Mouse (Mus musculus) heart, embryonic 16.5 days (tissue): ENCODE results near the gene Camk2g. TPM values are rescaled to one million over a fixed set of nuclear protein-coding genes. Genes with fewer than 3 reads are reported as not detected.

ENCODE experiments used
- ATAC-seq: fragments of 200-750 bp; cut with Nextera tagmentation; replicated peaks from 2 replicates; pipeline ENCODE4 v1.8.0; 2017; ENCODE audit warnings: moderate number of reproducible peaks; ENCODE audit not compliant: insufficient read depth, low FRiP score; ENCODE audit errors: extremely low read depth
- H3K27ac ChIP-seq: fragments of 300-500 bp; sonication (generic); 2 replicates; pipeline ENCODE4 v1.5.1; 2014; ENCODE audit warnings: mild to moderate bottlenecking, low read length, control low read depth, moderate library complexity
- H3K27me3 ChIP-seq: fragments of 300-500 bp; sonication (generic); 2 replicates; pipeline ENCODE4 v1.6.1; 2014; ENCODE audit warnings: low read length, mixed read lengths; ENCODE audit not compliant: control insufficient read depth, insufficient read depth
- H3K36me3 ChIP-seq: fragments of 300-500 bp; sonication (generic); 2 replicates; pipeline ENCODE4 v1.6.1; 2014; ENCODE audit not compliant: control insufficient read depth, insufficient read depth
- H3K4me1 ChIP-seq: fragments of 300-500 bp; sonication (generic); 2 replicates; pipeline ENCODE4 v1.6.1; 2014; ENCODE audit warnings: low read length, mixed read lengths; ENCODE audit not compliant: control insufficient read depth, insufficient read depth
- H3K4me2 ChIP-seq: fragments of 300-500 bp; sonication (generic); 2 replicates; pipeline ENCODE4 v1.6.1; 2014; ENCODE audit warnings: low read depth, mild to moderate bottlenecking, control low read depth, low read length
- H3K4me3 ChIP-seq: fragments of 300-500 bp; sonication (generic); 2 replicates; pipeline ENCODE4 v1.5.1; 2014; ENCODE audit warnings: mild to moderate bottlenecking, control low read depth, low read length
- H3K9ac ChIP-seq: fragments of 300-500 bp; sonication (generic); 2 replicates; pipeline ENCODE4 v1.6.1; 2014; ENCODE audit warnings: low read length, control low read depth
- H3K9me3 ChIP-seq: fragments of 300-500 bp; sonication (generic); replicated peaks from 2 replicates; pipeline ENCODE4 v1.6.1; 2016; ENCODE audit warnings: low read length; ENCODE audit not compliant: control insufficient read depth
- whole genome bisulfite sequencing: fragments of 180-500 bp; shearing (Covaris S2); extraction: QIAGEN DNeasy Blood & Tissue Kit; methylation state at CpG from one replicate; pipeline ENCODE4 v1.1.7; 2014; 5-methylcytosine and 5-hydroxymethylcytosine counted together
- polyA plus RNA-seq: library from polyadenylated mRNA; unstranded; fragments of >200 nt; fragmentation: Nextera tagmentation; extraction: Ambion mirVana; gene quantifications from 2 replicates; pipeline ENCODE4 v1.2.1, GENCODE M21; 2015

Camk2g gene
- polyA plus RNA-seq, 1 experiment from 2014 or later = 103 TPM

DNA sequence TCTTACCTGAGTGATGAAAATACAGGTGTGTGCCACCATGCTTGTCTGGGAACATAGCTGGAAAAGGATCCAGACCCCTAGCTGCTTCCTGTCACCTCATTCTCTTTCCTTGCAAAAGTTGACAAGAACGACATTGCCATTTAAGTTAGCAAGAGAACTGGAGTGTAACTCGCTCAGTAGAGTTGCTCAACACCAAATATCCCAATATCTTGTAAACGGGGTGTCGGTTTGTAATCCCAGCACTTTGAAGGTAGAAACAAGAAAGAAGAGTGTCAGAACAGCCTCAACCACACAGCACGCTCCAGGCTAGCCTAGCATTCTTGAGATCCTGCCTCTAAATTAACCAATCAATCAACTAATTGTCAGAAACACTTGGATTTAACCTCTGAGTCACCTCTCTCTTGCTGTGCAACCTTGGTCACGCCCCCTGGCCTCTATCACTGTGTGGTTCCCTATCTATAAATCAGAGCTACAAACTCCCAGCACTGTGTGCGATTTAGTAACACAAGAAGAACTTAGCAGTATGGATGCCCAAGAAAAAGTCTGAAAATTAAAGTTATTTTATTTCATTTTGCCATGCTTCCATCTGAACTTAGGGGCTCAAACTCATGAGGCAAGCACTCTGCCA, 18.0 kb upstream of the Camk2g start:
- H3K4me1 ChIP-seq = no peaks in the 10 kb centered on the region
- ATAC-seq = no peak
- no peak overlapping the region for H3K27ac ChIP-seq
- peaks cover under 1% of the 10 kb centered on the region for H3K9me3 ChIP-seq
- 69% methylated on average over 7 of the region's 7 CpGs for WGBS
- H3K9ac ChIP-seq = no peak overlapping the region
- H3K4me2 ChIP-seq = no peak overlapping the region
- no peak overlapping the region for H3K4me3 ChIP-seq
- no peaks in the 10 kb centered on the region for H3K36me3 ChIP-seq
- H3K27me3 ChIP-seq = no peaks in the 10 kb centered on the region

DNA sequence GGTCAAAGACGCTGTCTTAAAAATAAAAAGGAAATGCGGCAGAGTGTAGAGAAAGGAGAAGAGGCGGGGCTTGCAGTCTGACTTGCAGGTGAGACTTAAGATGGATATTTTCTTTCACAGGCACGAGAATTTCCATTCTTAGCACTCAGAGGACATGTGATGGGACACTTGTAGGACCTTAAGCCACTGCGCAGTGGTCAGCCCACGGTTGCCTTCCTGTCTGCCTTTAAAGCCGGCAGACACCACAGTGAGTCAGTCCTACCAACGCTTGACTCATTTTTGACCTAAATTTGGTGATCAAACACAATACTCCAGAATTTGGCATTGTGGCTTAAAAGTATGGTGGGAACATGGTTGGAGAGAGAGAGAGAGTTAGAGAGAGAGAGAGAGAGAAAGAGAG, 17.3 kb upstream of the Camk2g start:
- Histone ChIP-seq H3K27me3 (no peaks in the 10 kb centered on the region), H3K9ac (no peak overlapping the region), H3K36me3 (no peaks in the 10 kb centered on the region), H3K4me3 (no peak overlapping the region), H3K4me1 (peaks cover 4% of the 10 kb centered on the region), H3K9me3 (no peaks in the 10 kb centered on the region; the same call in 1 of the 2 replicates), H3K27ac (no peak overlapping the region), H3K4me2 (no peak overlapping the region)
- no peak for ATAC-seq
- 80% methylated on average over 8 of the region's 8 CpGs for WGBS

- no peaks in the 10 kb centered on the region for H3K27me3 ChIP-seq
- peaks cover 19% of the 10 kb centered on the region for H3K4me1 ChIP-seq
- no peak overlapping the region for H3K4me3 ChIP-seq
- no peaks in the 10 kb centered on the region for H3K9me3 ChIP-seq
- no peak overlapping the region for H3K9ac ChIP-seq
- H3K4me2 ChIP-seq = no peak overlapping the region
- H3K36me3 ChIP-seq = no peaks in the 10 kb centered on the region
- H3K27ac ChIP-seq = no peak overlapping the region
- ATAC-seq = no peak
Measured at GRCm38 (mm10) chr14:20809820-20810219, 15.9 kb upstream of the Camk2g start.

DNA sequence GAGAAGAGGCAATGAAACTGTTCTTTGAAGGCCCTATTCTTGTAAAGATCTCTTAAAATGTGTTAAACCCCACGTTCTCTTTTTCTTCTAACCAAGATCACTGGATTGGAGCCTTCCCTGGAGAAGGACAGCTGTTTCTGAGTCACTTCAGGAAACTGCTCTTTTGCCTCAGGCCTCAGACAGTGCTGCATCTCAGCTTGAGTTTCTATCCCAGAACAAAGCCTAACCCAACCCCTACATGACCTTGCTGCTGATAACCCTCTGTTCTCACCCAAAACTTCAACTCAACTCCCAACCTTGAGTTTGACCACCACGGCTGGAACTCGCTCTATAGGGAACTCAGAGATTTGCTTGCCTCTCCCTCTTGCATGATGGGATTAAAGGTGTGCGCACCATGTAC, 15.5 kb upstream of the Camk2g start:
- H3K9me3 ChIP-seq = no peaks in the 10 kb centered on the region
- no peaks in the 10 kb centered on the region for H3K27me3 ChIP-seq
- 74% methylated on average over 4 of the region's 4 CpGs for WGBS
- H3K4me3 ChIP-seq = no peak overlapping the region
- ATAC-seq = no peak
- H3K4me2 ChIP-seq = no peak overlapping the region
- H3K9ac ChIP-seq = no peak overlapping the region
- no peaks in the 10 kb centered on the region for H3K36me3 ChIP-seq
- H3K4me1 ChIP-seq = peaks cover 23% of the 10 kb centered on the region
- H3K27ac ChIP-seq = no peak overlapping the region

GRCm38 (mm10) chr14:20806116-20806840, 12.4 kb upstream of the Camk2g start:
- no peak overlapping the region for H3K4me3 ChIP-seq
- H3K4me2 ChIP-seq = no peak overlapping the region
- H3K36me3 ChIP-seq = no peaks in the 10 kb centered on the region
- H3K9ac ChIP-seq = no peak overlapping the region
- H3K9me3 ChIP-seq = no peaks in the 10 kb centered on the region
- no peak for ATAC-seq
- peak overlapping the region; percentile 84; the same call in 1 of the 2 replicates for H3K27ac ChIP-seq
- 83% methylated on average over 14 of the region's 14 CpGs for WGBS
- no peaks in the 10 kb centered on the region for H3K27me3 ChIP-seq
- H3K4me1 ChIP-seq = peaks cover 37% of the 10 kb centered on the region

DNA sequence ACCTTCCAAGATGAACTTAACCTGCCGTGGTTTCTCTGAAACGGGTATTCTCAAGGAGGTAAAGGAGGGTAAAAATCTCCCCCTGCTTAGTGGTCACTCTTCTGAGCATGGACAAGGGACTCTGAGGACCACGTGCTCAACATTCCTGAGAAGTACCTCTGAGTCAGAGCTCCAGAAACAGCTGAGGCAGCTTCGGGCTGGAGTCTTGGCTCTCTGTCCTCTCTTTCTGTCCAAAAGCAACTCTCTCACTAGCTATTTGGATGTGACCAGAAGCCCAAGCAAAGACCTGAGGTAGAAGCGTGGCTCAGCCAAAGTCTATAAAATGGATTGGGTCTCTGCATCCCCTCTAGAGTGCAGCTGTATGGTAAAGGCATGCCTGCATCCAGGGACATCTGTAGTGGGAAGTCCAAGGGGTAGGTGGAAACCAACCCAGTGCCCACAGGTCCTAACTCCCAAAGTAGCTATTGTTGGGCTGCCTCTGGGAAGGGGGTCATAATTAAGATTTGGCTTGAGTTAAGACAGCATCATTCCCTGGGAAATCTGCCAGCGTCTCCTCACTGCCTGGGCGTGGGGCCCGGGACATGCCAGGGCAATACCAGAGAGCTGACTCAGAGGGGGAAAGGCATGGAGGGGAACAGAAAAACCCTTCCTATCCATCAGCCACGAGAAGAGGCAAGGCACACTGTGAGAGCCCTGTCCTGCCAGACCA, 11.2 kb upstream of the Camk2g start:
- ATAC-seq = peak; percentile 81
- Histone ChIP-seq H3K9me3 (no peaks in the 10 kb centered on the region), H3K27ac (peak overlapping the region; percentile 84), H3K4me2 (0 out of 2 replicates have a peak overlapping the region, but pooled peaks have one; percentile 26), H3K27me3 (no peaks in the 10 kb centered on the region), H3K36me3 (no peaks in the 10 kb centered on the region), H3K9ac (peak overlapping the region; percentile 38; the same call in 1 of the 2 replicates), H3K4me1 (peaks cover 37% of the 10 kb centered on the region), H3K4me3 (no peak overlapping the region)
- 30% methylated on average over 9 of the region's 9 CpGs for WGBS

DNA sequence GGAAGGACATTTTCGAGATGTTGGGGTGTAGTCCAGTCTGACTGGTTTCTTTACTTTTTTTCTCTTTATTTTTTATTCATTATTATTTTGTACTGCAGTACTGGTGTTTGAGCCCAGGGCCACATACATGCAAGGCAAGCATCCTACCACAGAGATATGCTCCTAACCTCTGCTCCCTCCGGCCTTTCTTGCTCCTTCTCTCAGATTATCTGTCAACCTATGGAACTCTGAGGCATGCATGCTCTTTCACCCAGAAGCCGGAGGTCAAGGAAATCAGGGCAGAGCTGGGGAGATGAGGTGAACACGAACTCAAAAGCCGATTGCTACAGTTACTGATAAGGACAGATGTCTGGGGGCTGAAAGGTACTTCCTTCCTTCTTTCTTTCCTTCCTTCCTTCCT, 10.6 kb upstream of the Camk2g start:
- Histone ChIP-seq H3K4me1 (peaks cover 37% of the 10 kb centered on the region), H3K4me3 (no peak overlapping the region), H3K27me3 (no peaks in the 10 kb centered on the region), H3K27ac (peak overlapping the region; percentile 84; the same call in 1 of the 2 replicates), H3K36me3 (no peaks in the 10 kb centered on the region), H3K4me2 (no peak overlapping the region), H3K9ac (no peak overlapping the region), H3K9me3 (no peaks in the 10 kb centered on the region)
- ATAC-seq = no peak
- WGBS = 46% methylated on average over 5 of the region's 5 CpGs

GRCm38 (mm10) chr14:20803606-20803938, 9.7 kb upstream of the Camk2g start:
- peak; percentile 67 for ATAC-seq
- no peak overlapping the region for H3K4me2 ChIP-seq
- no peaks in the 10 kb centered on the region for H3K36me3 ChIP-seq
- H3K9me3 ChIP-seq = no peaks in the 10 kb centered on the region
- H3K9ac ChIP-seq = no peak overlapping the region
- peaks cover 38% of the 10 kb centered on the region for H3K4me1 ChIP-seq
- H3K27me3 ChIP-seq = no peaks in the 10 kb centered on the region
- H3K27ac ChIP-seq = no peak overlapping the region
- WGBS = 4% methylated on average over 7 of the region's 7 CpGs
- H3K4me3 ChIP-seq = no peak overlapping the region
